Mouse (Mus musculus): ENCODE measurements around the gene Agpat4.

GRCm38 (mm10) chr17:12115086-12115485 lies 3.4 kb upstream of the Agpat4 start:
- TF ChIP-seq POLR2A (IDR thresholded peaks at IDR 0.05; ENCODE audit: control insufficient read depth, extremely low read depth, insufficient read depth, low read length, poor library complexity): no peak
- TF ChIP-seq CTCF (IDR thresholded peaks at IDR 0.05; ENCODE audit: borderline replicate concordance, control insufficient read depth, extremely low read depth, insufficient read depth, low read length, poor library complexity): no peak
